Mouse (Mus musculus) small intestine, adult 2 months (tissue): Measurements from ENCODE around the gene Olfr874. TPM values are rescaled to one million over a fixed set of nuclear protein-coding genes. Genes with fewer than 3 reads are reported as not detected.

Experiments
- H3K27ac ChIP-seq: fragments of 200-500 bp; 2 replicates; pipeline ENCODE4 v1.5.1; 2012; ENCODE audit warnings: low read depth, low read length, control low read depth, inconsistent platforms; ENCODE audit not compliant: insufficient read depth
- H3K27me3 ChIP-seq: fragments of 200-500 bp; 2 replicates; pipeline ENCODE4 v1.6.1; 2012; ENCODE audit warnings: mild to moderate bottlenecking, moderate library complexity, low read length, inconsistent platforms; ENCODE audit not compliant: control insufficient read depth, insufficient read depth
- H3K36me3 ChIP-seq: fragments of 200-500 bp; 2 replicates; pipeline ENCODE4 v1.6.1; 2012; ENCODE audit warnings: mild to moderate bottlenecking, low read length, control low read depth, inconsistent platforms; ENCODE audit not compliant: control insufficient read depth, insufficient read depth
- H3K4me1 ChIP-seq: fragments of 200-500 bp; 2 replicates; pipeline ENCODE4 v1.6.1; 2012; ENCODE audit warnings: low read length, inconsistent platforms, mixed read lengths; ENCODE audit not compliant: control insufficient read depth, insufficient read depth, insufficient read length
- H3K4me3 ChIP-seq: fragments of 200-500 bp; 2 replicates; pipeline ENCODE4 v1.5.1; 2012; ENCODE audit warnings: low read depth, mild to moderate bottlenecking, control low read depth, inconsistent platforms, low read length, moderate library complexity
- CTCF ChIP-seq: fragments of 200-500 bp; IDR thresholded peaks from 2 replicates; pipeline ENCODE4 v1.5.1; 2012; ENCODE audit warnings: low read depth, mild to moderate bottlenecking, control low read depth, inconsistent platforms, low read length, moderate library complexity, mixed read lengths; ENCODE audit not compliant: insufficient replicate concordance, insufficient read length; ENCODE audit errors: extremely low read depth
- POLR2A ChIP-seq: fragments of 200-500 bp; IDR thresholded peaks from 2 replicates; pipeline ENCODE4 v1.6.1; 2012; ENCODE audit warnings: low read depth, mild to moderate bottlenecking, control low read depth, inconsistent platforms, low read length, moderate library complexity
- WGBS: fragments of 180-500 bp; shearing (Covaris S2); methylation state at CpG from one replicate; pipeline ENCODE4 v1.1.7; 2018; 5-methylcytosine and 5-hydroxymethylcytosine counted together
- polyA plus RNA-seq: library from polyadenylated mRNA; depleted of rRNA; stranded (reverse); fragments of >200 nt; gene quantifications from 2 replicates; pipeline ENCODE4 v1.2.3, GENCODE M21; 2012; rRNA removed

Olfr874 gene
- not detected in 2 replicates for polyA plus RNA-seq

DNA sequence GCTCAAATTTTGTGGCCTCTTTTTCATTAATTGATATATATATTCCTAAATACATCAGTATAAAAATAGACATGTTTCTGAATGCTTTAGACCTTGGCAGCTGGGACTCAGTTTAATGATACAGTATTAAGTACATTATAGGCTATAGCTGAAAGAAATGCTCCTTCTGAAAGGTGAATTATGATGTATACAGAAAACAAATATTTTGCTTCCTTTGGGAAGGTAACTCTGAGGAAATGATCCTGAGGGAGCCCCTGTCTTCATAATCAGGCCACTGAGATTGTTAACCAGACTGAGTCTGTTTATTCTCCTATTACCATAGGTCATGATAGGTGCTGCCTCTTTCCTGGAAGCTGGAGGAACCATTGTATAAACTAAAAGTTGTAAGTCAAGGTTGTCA lies at the start of gene Olfr874:
Gene Olfr874, plus strand, starts transcription at position 301 of the 400 bp plus-strand sequence.
- Histone ChIP-seq H3K27ac (no peak within 1 kb of the TSS), H3K27me3 (no peaks in the 10 kb centered on the region), H3K4me3 (no peak within 1 kb of the TSS), H3K36me3 (no peaks in the 10 kb centered on the region), H3K4me1 (no peaks in the 10 kb centered on the region)
- TF ChIP-seq POLR2A (no peak), CTCF (no peak)

DNA sequence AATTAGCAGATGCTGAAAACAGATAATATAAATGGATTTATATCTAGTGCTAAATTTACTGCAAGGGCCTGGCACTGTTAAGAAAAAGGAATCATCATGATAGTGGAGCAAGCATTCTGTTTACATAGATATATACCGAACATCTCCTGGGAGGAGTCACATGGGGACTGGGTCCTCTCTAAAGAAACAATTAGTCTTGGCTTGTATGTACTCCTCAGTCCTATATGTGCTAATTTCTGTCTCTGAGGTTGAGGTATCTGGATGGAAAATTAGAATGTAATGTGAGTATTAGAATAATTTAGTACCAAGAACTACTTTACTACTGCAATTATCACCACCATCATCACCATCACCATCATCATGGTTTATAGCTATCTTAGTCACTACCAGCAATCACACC lies 28.8 kb upstream of the Olfr874 start, which contains the start of gene Olfr160:
Gene Olfr160, minus strand, starts transcription at position 101 of the 400 bp plus-strand sequence.
- Histone ChIP-seq H3K27ac (no peak within 1 kb of the TSS), H3K27me3 (no peaks in the 10 kb centered on the region), H3K4me3 (no peak within 1 kb of the TSS), H3K4me1 (no peaks in the 10 kb centered on the region), H3K36me3 (no peaks in the 10 kb centered on the region)
- TF ChIP-seq CTCF = no peak
- TF ChIP-seq POLR2A = no peak
- WGBS = 72% methylated on average over 1 of the region's 1 CpGs

DNA sequence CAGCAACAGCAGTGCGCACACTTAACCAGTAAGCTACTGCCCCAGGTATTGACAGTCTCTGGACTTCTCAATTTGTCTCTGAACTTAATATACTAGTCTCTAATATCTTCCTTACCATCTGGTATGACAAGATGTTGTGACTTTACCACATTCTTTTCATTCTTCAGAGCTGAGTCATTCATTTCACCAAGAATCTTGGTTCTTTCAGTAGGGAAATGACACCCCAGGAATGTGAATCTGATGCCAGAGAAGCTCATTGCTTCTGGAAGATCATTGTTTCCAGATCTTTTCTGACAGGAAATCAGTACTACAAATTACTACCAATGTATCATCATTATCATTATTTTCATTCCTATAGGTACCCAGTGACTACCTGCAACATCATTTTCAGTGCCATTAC lies 10.6 kb upstream of the Olfr874 start:
- TF ChIP-seq CTCF (no peak), POLR2A (no peak)
- no peak overlapping the region for H3K4me3 ChIP-seq
- WGBS = 89% methylated on average over 1 of the region's 1 CpGs

DNA sequence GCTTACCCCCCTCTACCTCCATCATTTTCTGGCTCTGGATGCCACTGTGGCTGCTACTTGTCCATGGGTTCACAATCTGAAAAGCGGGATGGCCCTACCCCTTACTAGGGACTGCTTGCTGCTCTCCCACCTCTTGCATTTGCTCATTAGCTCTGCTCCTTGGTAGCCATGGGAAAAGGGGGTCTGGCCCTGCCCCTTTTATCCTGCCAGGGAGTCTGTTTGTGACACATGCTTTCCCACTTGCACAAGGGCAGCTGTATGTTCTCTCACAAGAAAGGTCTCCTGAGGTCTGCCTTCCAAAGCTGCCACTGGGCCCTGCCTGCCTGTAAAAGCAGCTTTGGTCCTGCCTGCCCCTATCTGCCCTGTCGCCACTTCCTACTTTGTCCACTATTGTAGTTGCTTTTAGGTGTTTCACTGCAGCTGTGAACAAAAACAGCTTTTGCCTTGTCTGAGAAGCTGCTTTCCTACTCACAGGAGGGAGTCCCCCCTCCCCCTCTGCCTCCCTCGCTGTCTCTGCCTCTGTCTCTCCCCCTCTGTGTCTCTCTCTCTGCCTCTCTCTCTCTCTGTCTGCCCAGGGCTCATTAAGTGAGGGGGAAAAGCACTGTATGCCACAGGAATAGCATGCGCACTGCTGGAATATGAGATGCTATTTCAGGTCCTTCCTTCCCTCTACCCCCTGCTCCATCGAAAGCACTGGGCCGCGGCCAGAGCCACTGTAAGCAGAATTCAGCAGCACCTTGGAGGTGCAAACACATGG lies 5.6 kb downstream of the Olfr874 start:
- WGBS = 57% methylated on average over 7 of the region's 7 CpGs
- Histone ChIP-seq H3K36me3 (no peaks in the 10 kb centered on the region), H3K27ac (no peak overlapping the region), H3K4me1 (no peaks in the 10 kb centered on the region), H3K27me3 (no peaks in the 10 kb centered on the region), H3K4me3 (no peak overlapping the region)
- no peak for TF ChIP-seq POLR2A
- TF ChIP-seq CTCF = no peak

More for the DNA sequence above, 10.6 kb upstream of the Olfr874 start:
- H3K36me3 ChIP-seq = no peaks in the 10 kb centered on the region
- no peaks in the 10 kb centered on the region for H3K4me1 ChIP-seq
- no peak overlapping the region for H3K27ac ChIP-seq
- no peaks in the 10 kb centered on the region for H3K27me3 ChIP-seq

DNA sequence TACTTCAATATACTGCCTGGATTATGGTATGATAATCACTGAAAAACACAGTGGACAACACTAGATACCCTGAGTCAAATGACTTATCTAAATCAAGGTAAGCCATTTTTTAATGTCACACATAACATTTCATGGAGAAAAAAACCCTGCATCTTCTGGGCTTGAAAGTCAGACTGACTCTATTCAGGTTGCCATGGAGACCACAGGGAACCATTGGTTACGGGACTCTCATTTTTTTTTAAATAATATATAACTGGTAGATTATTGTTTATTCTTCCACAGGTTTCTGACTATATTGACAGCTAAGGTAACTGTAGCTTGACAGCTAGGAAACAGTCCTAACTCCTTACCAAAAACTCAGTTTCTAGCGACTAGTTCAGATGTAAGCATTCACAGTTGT lies 6.6 kb downstream of the Olfr874 start:
- no peak overlapping the region for H3K4me3 ChIP-seq
- TF ChIP-seq CTCF (no peak), POLR2A (no peak)
- no peaks in the 10 kb centered on the region for H3K36me3 ChIP-seq
- no peaks in the 10 kb centered on the region for H3K27me3 ChIP-seq
- H3K27ac ChIP-seq = no peak overlapping the region
- no peaks in the 10 kb centered on the region for H3K4me1 ChIP-seq
- WGBS = 67% methylated on average over 2 of the region's 2 CpGs

DNA sequence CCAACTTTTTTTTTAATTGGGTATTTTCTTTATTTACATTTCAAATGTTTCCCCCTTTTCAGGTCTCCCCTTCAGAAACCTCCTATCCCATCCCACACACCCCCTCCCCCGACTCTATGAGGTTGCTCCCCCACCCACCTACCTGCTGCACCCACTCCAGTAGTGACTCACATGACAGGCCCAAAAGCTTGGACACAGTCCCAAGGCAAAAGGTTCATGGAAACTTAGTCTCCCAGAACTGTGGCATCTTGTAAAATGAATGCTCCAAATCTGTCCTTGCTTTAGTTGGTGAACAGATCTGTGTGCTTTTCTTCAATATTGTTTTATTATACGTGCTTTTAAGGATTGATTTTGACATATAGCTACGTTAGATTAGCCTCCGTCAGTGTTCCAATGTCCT lies 7.1 kb downstream of the Olfr874 start:
- H3K4me3 ChIP-seq = no peak overlapping the region
- no peak for TF ChIP-seq POLR2A
- no peak for TF ChIP-seq CTCF
- whole genome bisulfite sequencing = 61% methylated on average over 4 of the region's 4 CpGs
- H3K4me1 ChIP-seq = no peaks in the 10 kb centered on the region
- H3K27ac ChIP-seq = no peak overlapping the region
- no peaks in the 10 kb centered on the region for H3K36me3 ChIP-seq
- H3K27me3 ChIP-seq = no peaks in the 10 kb centered on the region

DNA sequence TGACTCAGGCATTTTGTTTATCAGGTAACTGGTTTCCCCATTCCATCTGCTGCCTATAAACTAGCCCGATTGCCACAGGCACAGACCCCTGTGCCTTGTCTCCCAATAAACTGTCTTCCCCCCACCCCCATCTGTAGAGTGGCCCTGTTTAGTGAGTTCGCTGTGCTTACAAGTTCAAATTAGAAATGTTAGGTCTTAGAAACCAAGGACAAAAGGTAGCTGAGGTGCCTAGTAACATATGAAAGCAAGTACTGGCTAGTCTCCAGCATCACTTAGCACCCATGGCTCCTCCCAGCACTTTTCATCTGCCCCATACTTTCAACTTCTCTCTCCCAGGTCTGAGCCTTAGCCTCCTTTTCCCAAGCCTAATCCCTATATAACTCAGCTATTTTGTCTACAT lies 16.8 kb downstream of the Olfr874 start:
- no peak overlapping the region for H3K27ac ChIP-seq
- no peaks in the 10 kb centered on the region for H3K27me3 ChIP-seq
- TF ChIP-seq CTCF = no peak
- WGBS = 82% methylated on average over 2 of the region's 2 CpGs
- no peak overlapping the region for H3K4me3 ChIP-seq
- no peaks in the 10 kb centered on the region for H3K4me1 ChIP-seq
- H3K36me3 ChIP-seq = no peaks in the 10 kb centered on the region
